Mouse (Mus musculus): ENCODE measurements around the gene Ap1b1.

GRCm38 (mm10) chr11:4984249-4984648 lies 2.4 kb upstream of the Ap1b1 start:
- TF ChIP-seq CTCF (IDR thresholded peaks at IDR 0.05; ENCODE audit: low read depth) (peak; percentile 85), EP300 (IDR thresholded peaks at IDR 0.05; ENCODE audit: low read depth) (no peak)

Measured in liver, postnatal 0 days (tissue).